Mouse (Mus musculus) small intestine, adult 2 months (tissue): ENCODE data around the gene Ssh1.

Experiments
- CTCF ChIP-seq: fragments of 200-500 bp; IDR thresholded peaks from 2 replicates; pipeline ENCODE4 v1.5.1; 2012; ENCODE audit warnings: low read depth, mild to moderate bottlenecking, control low read depth, inconsistent platforms, low read length, moderate library complexity, mixed read lengths; ENCODE audit not compliant: insufficient replicate concordance, insufficient read length; ENCODE audit errors: extremely low read depth
- POLR2A ChIP-seq: fragments of 200-500 bp; IDR thresholded peaks from 2 replicates; pipeline ENCODE4 v1.6.1; 2012; ENCODE audit warnings: low read depth, mild to moderate bottlenecking, control low read depth, inconsistent platforms, low read length, moderate library complexity

DNA sequence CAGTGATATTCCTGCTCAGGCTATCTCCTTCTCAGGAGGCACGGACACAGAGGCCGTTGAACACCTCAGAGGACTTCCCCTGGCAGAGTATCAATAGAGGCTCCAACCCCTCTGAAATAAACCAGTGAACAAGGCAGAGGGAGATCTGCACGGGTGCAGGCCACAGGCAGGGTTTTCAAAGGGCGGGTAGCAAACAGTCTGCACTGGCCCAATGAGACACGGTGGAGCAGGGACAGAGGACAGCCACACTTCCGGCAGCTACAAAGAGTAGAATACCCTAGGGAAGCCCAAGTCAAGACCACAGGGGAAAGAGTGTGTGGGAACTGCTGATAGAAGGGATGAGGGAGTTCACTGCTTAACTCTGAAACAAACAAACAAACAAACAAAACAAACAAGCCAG, 10.2 kb downstream of the Ssh1 start:
- TF ChIP-seq CTCF (no peak), POLR2A (no peak)
